Mouse (Mus musculus) midbrain, embryonic 16.5 days (tissue): Measurements from ENCODE around the gene Plce1. TPM values are rescaled to one million over a fixed set of nuclear protein-coding genes. Genes with fewer than 3 reads are reported as not detected.
"Not testable (repeated sequence)": the region's sequence is repeated elsewhere in the genome, so short reads cannot be mapped to it uniquely, and the experiment has no call there.

Source experiments
- ATAC-seq: fragments of 200-750 bp; cut with Nextera tagmentation; 2 replicates; pipeline ENCODE4 v1.8.0; 2017; ENCODE audit warnings: moderate TSS enrichment
- H3K27ac ChIP-seq: fragments of 300-500 bp; sonication (generic); 2 replicates; pipeline ENCODE4 v1.5.1; 2014; ENCODE audit warnings: mild to moderate bottlenecking, low read length, mixed read lengths
- H3K27me3 ChIP-seq: fragments of 300-500 bp; sonication (generic); 2 replicates; pipeline ENCODE4 v1.6.1; 2014; ENCODE audit warnings: low read depth, low read length, mixed read lengths; ENCODE audit not compliant: control insufficient read depth, insufficient read depth
- H3K36me3 ChIP-seq: fragments of 300-500 bp; sonication (generic); 2 replicates; pipeline ENCODE4 v1.6.1; 2014; ENCODE audit warnings: mild to moderate bottlenecking, low read length, moderate library complexity, mixed read lengths; ENCODE audit not compliant: control insufficient read depth, insufficient read depth
- H3K4me1 ChIP-seq: fragments of 300-500 bp; sonication (generic); 2 replicates; pipeline ENCODE4 v1.6.1; 2014; ENCODE audit warnings: mild to moderate bottlenecking, low read length, mixed read lengths; ENCODE audit not compliant: control insufficient read depth, insufficient read depth
- H3K4me2 ChIP-seq: fragments of 300-500 bp; sonication (generic); 2 replicates; pipeline ENCODE4 v1.6.1; 2014; ENCODE audit warnings: mild to moderate bottlenecking, low read length, mixed read lengths
- H3K4me3 ChIP-seq: fragments of 300-500 bp; sonication (generic); 2 replicates; pipeline ENCODE4 v1.5.1; 2014; ENCODE audit warnings: low read depth, mild to moderate bottlenecking, low read length, moderate library complexity, mixed read lengths
- H3K9ac ChIP-seq: fragments of 300-500 bp; sonication (generic); 2 replicates; pipeline ENCODE4 v1.6.1; 2014; ENCODE audit warnings: low read depth, low read length, mixed read lengths
- H3K9me3 ChIP-seq: fragments of 300-500 bp; sonication (generic); replicated peaks from 2 replicates; pipeline ENCODE4 v1.6.1; 2014; ENCODE audit warnings: mild to moderate bottlenecking, low read length, mixed read lengths; ENCODE audit not compliant: control insufficient read depth, poor library complexity, severe bottlenecking
- WGBS: fragments of 180-500 bp; shearing (Covaris S2); extraction: QIAGEN DNeasy Blood & Tissue Kit; methylation state at CpG from one replicate; pipeline ENCODE4 v1.1.7; 2014; 5-methylcytosine and 5-hydroxymethylcytosine counted together
- polyA plus RNA-seq: library from polyadenylated mRNA; unstranded; fragments of >200 nt; fragmentation: Nextera tagmentation; extraction: Ambion mirVana; gene quantifications from 2 replicates; pipeline ENCODE4 v1.2.1, GENCODE M21; 2015

Plce1 gene
- polyA plus RNA-seq, 1 experiment from 2014 or later: 4.4 TPM

DNA sequence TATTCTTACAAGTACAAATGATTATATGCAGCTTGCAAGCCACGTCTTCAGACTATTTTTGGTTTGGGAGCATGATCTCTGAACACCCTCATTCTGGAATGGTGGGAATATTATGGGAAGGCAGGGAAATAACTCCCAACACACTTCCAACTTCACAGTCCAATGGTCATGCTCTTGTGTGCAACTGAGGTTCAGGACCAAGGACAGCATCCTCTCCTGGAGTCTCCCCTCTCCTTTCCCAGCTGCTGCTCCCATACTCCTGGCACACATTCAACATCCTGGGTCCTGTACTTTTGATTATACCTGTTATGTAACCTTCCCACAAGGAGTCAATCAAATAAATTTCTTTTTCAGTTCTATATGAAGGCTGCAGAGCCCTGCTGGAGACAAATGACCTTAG, 77.9 kb downstream of the Plce1 start:
- no peak for ATAC-seq
- WGBS: 72% methylated on average over 1 of the region's 1 CpGs
- no peaks in the 10 kb centered on the region for H3K4me1 ChIP-seq
- no peaks in the 10 kb centered on the region for H3K36me3 ChIP-seq
- H3K27ac ChIP-seq: no peak overlapping the region
- H3K4me3 ChIP-seq: no peak overlapping the region
- H3K9me3 ChIP-seq: no peaks in the 10 kb centered on the region
- no peaks in the 10 kb centered on the region for H3K27me3 ChIP-seq
- H3K4me2 ChIP-seq: no peak overlapping the region
- H3K9ac ChIP-seq: no peak overlapping the region

GRCm38 (mm10) chr19:38561887-38562286, 81.0 kb downstream of the Plce1 start:
- H3K4me3 ChIP-seq, H3K4me1 ChIP-seq, H3K36me3 ChIP-seq, H3K27me3 ChIP-seq, H3K27ac ChIP-seq, H3K4me2 ChIP-seq, H3K9ac ChIP-seq, H3K9me3 ChIP-seq, ATAC-seq: not testable (repeated sequence)
- WGBS: 89% methylated on average over 1 of the region's 1 CpGs

DNA sequence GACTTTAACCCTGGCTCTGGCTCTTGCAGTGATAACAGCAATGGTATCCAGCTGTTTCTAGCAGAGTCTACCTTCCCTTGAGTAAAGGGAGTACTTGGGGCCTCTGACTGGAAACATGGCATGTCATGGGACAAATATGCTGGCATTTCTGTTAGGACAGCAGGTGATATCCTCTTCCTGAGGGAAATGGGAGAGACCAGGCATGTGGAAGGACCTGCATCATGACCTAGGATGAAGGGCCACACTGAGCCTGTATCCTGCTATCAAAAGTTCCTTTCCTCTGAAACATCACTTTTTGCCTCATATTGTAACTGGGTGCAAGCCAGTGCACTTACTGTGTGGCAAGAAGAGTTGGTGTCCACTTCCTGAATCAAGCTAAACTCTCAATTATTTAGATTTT, 85.2 kb downstream of the Plce1 start:
- Histone ChIP-seq H3K9me3 (no peaks in the 10 kb centered on the region; the same call in 1 of the 2 replicates), H3K36me3 (no peaks in the 10 kb centered on the region), H3K27me3 (no peaks in the 10 kb centered on the region), H3K4me1 (peaks cover 11% of the 10 kb centered on the region), H3K27ac (no peak overlapping the region), H3K4me2 (no peak overlapping the region), H3K9ac (no peak overlapping the region), H3K4me3 (no peak overlapping the region)
- no peak for ATAC-seq

DNA sequence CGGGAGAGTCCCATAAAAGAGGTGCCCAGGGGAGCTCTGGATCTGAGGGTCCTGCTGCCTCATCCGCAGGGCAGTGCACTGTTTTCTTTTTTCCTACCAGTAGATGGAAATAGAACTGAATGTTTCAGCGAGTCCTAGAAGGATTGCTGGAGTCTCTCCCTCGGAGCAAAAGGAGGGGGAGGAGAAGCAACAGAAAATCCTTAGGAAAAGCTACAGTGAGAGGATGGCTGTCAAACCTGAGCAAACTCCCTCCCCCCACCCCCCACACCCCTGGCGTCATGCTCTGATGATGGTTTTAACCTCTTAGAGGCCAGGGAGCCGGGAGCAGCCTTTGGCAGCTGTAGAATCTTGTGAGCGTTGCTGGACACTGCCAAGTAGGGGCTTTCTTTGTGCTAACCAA, 85.8 kb downstream of the Plce1 start:
- 0 out of 2 replicates have a peak overlapping the region, but pooled peaks have one; percentile 36 for H3K9ac ChIP-seq
- ATAC-seq: peak; percentile 87
- WGBS: 7% methylated on average over 7 of the region's 7 CpGs
- 0 out of 2 replicates have a peak overlapping the region, but pooled peaks have one; percentile 5 for H3K4me3 ChIP-seq
- peaks cover 11% of the 10 kb centered on the region for H3K4me1 ChIP-seq
- H3K36me3 ChIP-seq: no peaks in the 10 kb centered on the region
- no peaks in the 10 kb centered on the region for H3K27me3 ChIP-seq
- H3K27ac ChIP-seq: no peak overlapping the region
- no peaks in the 10 kb centered on the region; the same call in 1 of the 2 replicates for H3K9me3 ChIP-seq
- H3K4me2 ChIP-seq: peak overlapping the region; percentile 44

GRCm38 (mm10) chr19:38567331-38567730, 86.4 kb downstream of the Plce1 start:
- peaks cover 11% of the 10 kb centered on the region for H3K4me1 ChIP-seq
- no peak overlapping the region for H3K9ac ChIP-seq
- no peaks in the 10 kb centered on the region for H3K36me3 ChIP-seq
- ATAC-seq: no peak; the same call in 1 of the 2 replicates
- WGBS: 53% methylated on average over 5 of the region's 5 CpGs
- H3K4me2 ChIP-seq: no peak overlapping the region
- H3K27me3 ChIP-seq: no peaks in the 10 kb centered on the region
- no peak overlapping the region for H3K4me3 ChIP-seq
- no peaks in the 10 kb centered on the region; the same call in 1 of the 2 replicates for H3K9me3 ChIP-seq
- no peak overlapping the region for H3K27ac ChIP-seq

GRCm38 (mm10) chr19:38578554-38579146, 97.7 kb downstream of the Plce1 start:
- Histone ChIP-seq H3K4me3 (no peak overlapping the region), H3K4me1 (no peaks in the 10 kb centered on the region; the same call in 1 of the 2 replicates), H3K4me2 (no peak overlapping the region), H3K27ac (no peak overlapping the region), H3K9me3 (no peaks in the 10 kb centered on the region), H3K27me3 (no peaks in the 10 kb centered on the region), H3K36me3 (no peaks in the 10 kb centered on the region), H3K9ac (no peak overlapping the region)
- 51% methylated on average over 8 of the region's 8 CpGs for WGBS
- ATAC-seq: no peak

DNA sequence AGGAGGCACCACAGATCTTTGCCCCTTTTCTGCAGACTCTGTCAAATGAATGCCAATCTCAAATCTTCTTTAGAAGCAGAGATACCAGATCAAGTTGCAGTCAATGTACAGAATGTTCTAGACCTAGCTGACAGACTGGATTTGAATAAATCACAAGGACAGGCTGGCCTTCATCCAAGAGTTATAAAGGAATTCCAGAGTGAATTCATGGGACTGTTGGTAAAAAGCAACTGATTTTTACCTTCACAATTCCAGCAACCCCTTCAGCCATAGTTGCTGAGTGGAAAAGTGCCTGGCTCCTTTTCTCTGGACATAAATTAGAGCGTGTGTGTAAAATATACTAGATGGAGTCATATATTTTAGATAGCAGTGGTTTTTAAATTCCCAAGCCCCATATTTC, 102.0 kb downstream of the Plce1 start:
- no peak overlapping the region for H3K9ac ChIP-seq

DNA sequence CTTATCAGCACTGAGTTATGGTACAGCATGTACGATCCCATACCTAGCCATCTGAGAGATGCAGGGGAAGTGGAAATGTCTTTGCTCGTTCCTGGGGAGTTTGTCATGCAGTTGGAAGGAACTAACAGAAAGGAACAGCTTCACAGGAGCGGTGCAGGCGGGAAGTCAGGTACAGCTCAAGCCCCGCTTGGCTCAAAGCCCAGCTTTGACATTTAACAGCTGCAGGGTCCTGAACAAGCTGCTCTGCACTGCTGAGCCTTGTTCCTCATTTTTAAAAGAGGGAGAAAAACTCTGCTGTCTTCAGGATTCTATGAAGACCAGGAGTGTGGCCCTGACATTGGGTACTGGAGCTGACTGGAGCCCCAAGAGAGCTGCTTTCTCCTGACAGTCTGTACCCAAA, 106.7 kb downstream of the Plce1 start:
- WGBS: 54% methylated on average over 5 of the region's 5 CpGs
- no peaks in the 10 kb centered on the region for H3K36me3 ChIP-seq
- no peak for ATAC-seq
- H3K4me1 ChIP-seq: no peaks in the 10 kb centered on the region; the same call in 1 of the 2 replicates
- no peaks in the 10 kb centered on the region for H3K27me3 ChIP-seq
- H3K9ac ChIP-seq: no peak overlapping the region
- no peak overlapping the region for H3K4me3 ChIP-seq
- no peaks in the 10 kb centered on the region for H3K9me3 ChIP-seq
- H3K27ac ChIP-seq: peak overlapping the region; percentile 43; the same call in 1 of the 2 replicates
- no peak overlapping the region for H3K4me2 ChIP-seq

More for the DNA sequence above, 102.0 kb downstream of the Plce1 start:
- ATAC-seq: no peak
- Histone ChIP-seq H3K9me3 (no peaks in the 10 kb centered on the region), H3K4me1 (no peaks in the 10 kb centered on the region; the same call in 1 of the 2 replicates), H3K27ac (no peak overlapping the region), H3K36me3 (no peaks in the 10 kb centered on the region), H3K4me3 (no peak overlapping the region), H3K27me3 (no peaks in the 10 kb centered on the region), H3K4me2 (no peak overlapping the region)
- WGBS: 94% methylated on average over 1 of the region's 1 CpGs

- no peak overlapping the region for H3K27ac ChIP-seq
- no peaks in the 10 kb centered on the region for H3K9me3 ChIP-seq
- 86% methylated on average over 5 of the region's 5 CpGs for WGBS
- no peak overlapping the region for H3K9ac ChIP-seq
- no peak overlapping the region for H3K4me2 ChIP-seq
- ATAC-seq: no peak
- H3K4me3 ChIP-seq: no peak overlapping the region
- H3K4me1 ChIP-seq: no peaks in the 10 kb centered on the region; the same call in 1 of the 2 replicates
- no peaks in the 10 kb centered on the region for H3K27me3 ChIP-seq
- no peaks in the 10 kb centered on the region for H3K36me3 ChIP-seq
These were observed 108.6 kb downstream of the Plce1 start for GRCm38 (mm10) chr19:38589466-38589865.
